Mouse (Mus musculus) liver, embryonic 16.5 days (tissue): Measurements from ENCODE around the gene A730015C16Rik. TPM values are rescaled to one million over a fixed set of nuclear protein-coding genes. Genes with fewer than 3 reads are reported as not detected.
A peak's percentile ranks its signal among the peaks of the same experiment; 100 is the strongest.

ENCODE experiments used
- ATAC-seq: fragments of 200-750 bp; cut with Nextera tagmentation; 2 replicates; pipeline ENCODE4 v1.8.0; 2017; ENCODE audit warnings: low read depth, mild to moderate bottlenecking, moderate number of reproducible peaks, moderate library complexity
- H3K27ac ChIP-seq: fragments of 300-500 bp; sonication (generic); 2 replicates; pipeline ENCODE4 v1.5.1; 2014; ENCODE audit warnings: mild to moderate bottlenecking, low read length
- H3K27me3 ChIP-seq: fragments of 300-500 bp; sonication (generic); 2 replicates; pipeline ENCODE4 v1.6.1; 2014; ENCODE audit warnings: low read depth, low read length, mixed read lengths; ENCODE audit not compliant: control insufficient read depth, insufficient read depth
- H3K36me3 ChIP-seq: fragments of 300-500 bp; sonication (generic); 2 replicates; pipeline ENCODE4 v1.6.1; 2014; ENCODE audit warnings: mild to moderate bottlenecking; ENCODE audit not compliant: control insufficient read depth, insufficient read depth
- H3K4me1 ChIP-seq: fragments of 300-500 bp; sonication (generic); 2 replicates; pipeline ENCODE4 v1.6.1; 2014; ENCODE audit warnings: low read depth, low read length, mixed read lengths; ENCODE audit not compliant: control insufficient read depth
- H3K4me2 ChIP-seq: fragments of 300-500 bp; sonication (generic); 2 replicates; pipeline ENCODE4 v1.6.1; 2014; ENCODE audit warnings: low read depth, low read length, mixed read lengths
- H3K4me3 ChIP-seq: fragments of 300-500 bp; sonication (generic); 2 replicates; pipeline ENCODE4 v1.5.1; 2014; ENCODE audit warnings: low read depth, mild to moderate bottlenecking, low read length
- H3K9ac ChIP-seq: fragments of 300-500 bp; sonication (generic); 2 replicates; pipeline ENCODE4 v1.6.1; 2014; ENCODE audit warnings: low read depth, low read length
- H3K9me3 ChIP-seq: fragments of 300-500 bp; sonication (generic); replicated peaks from 2 replicates; pipeline ENCODE4 v1.6.1; 2016; ENCODE audit warnings: low read length; ENCODE audit not compliant: control insufficient read depth
- WGBS: fragments of 180-500 bp; shearing (Covaris S2); extraction: QIAGEN DNeasy Blood & Tissue Kit; methylation state at CpG from one replicate; pipeline ENCODE4 v1.1.7; 2014; ENCODE audit not compliant: insufficient replicate concordance; 5-methylcytosine and 5-hydroxymethylcytosine counted together
- polyA plus RNA-seq: library from polyadenylated mRNA; unstranded; fragments of >200 nt; fragmentation: Nextera tagmentation; extraction: Ambion mirVana; gene quantifications from 2 replicates; pipeline ENCODE4 v1.2.1, GENCODE M21; 2015

Gene A730015C16Rik
- polyA plus RNA-seq, 1 experiment from 2014 or later: 0.11 TPM

- Histone ChIP-seq H3K9me3 (no peaks in the 10 kb centered on the region), H3K4me3 (peak overlapping the region; percentile 93), H3K27me3 (no peaks in the 10 kb centered on the region), H3K36me3 (peaks cover 6% of the 10 kb centered on the region), H3K4me2 (peak overlapping the region; percentile 97), H3K9ac (peak overlapping the region; percentile 95), H3K27ac (peak overlapping the region; percentile 94), H3K4me1 (peaks cover 7% of the 10 kb centered on the region)
- under 1% methylated on average over 6 of the region's 6 CpGs for WGBS
- no peak for ATAC-seq
Observed at GRCm38 (mm10) chr4:108833828-108834114, 14.6 kb downstream of the A730015C16Rik start.

- Histone ChIP-seq H3K9me3 (no peaks in the 10 kb centered on the region), H3K27ac (peak within 1 kb of the TSS; percentile 94), H3K9ac (peak within 1 kb of the TSS; percentile 95), H3K27me3 (no peaks in the 10 kb centered on the region), H3K4me2 (peak within 1 kb of the TSS; percentile 97), H3K4me1 (peaks cover 7% of the 10 kb centered on the region), H3K36me3 (peaks cover 6% of the 10 kb centered on the region), H3K4me3 (peak within 1 kb of the TSS; percentile 93)
- ATAC-seq: peak; percentile 97
- WGBS: under 1% methylated on average over 64 of the region's 73 CpGs
Observed at GRCm38 (mm10) chr4:108832916-108833827, 15.2 kb downstream of the A730015C16Rik start, which contains the start of gene Btf3l4. Gene Btf3l4, minus strand, starts transcription at chr4:108833614.

- H3K27ac ChIP-seq: no peak overlapping the region
- peaks cover 15% of the 10 kb centered on the region for H3K36me3 ChIP-seq
- no peak for ATAC-seq
- H3K4me2 ChIP-seq: no peak overlapping the region
- H3K4me1 ChIP-seq: peaks cover 7% of the 10 kb centered on the region
- H3K27me3 ChIP-seq: no peaks in the 10 kb centered on the region
- H3K9me3 ChIP-seq: no peaks in the 10 kb centered on the region
- H3K4me3 ChIP-seq: no peak overlapping the region
- no peak overlapping the region for H3K9ac ChIP-seq
- WGBS: 90% methylated on average over 1 of the region's 1 CpGs
Observed at GRCm38 (mm10) chr4:108830698-108831097, 17.7 kb downstream of the A730015C16Rik start.

- peaks cover 29% of the 10 kb centered on the region for H3K36me3 ChIP-seq
- no peak for ATAC-seq
- no peak overlapping the region for H3K27ac ChIP-seq
- H3K4me2 ChIP-seq: no peak overlapping the region
- H3K9ac ChIP-seq: no peak overlapping the region
- H3K27me3 ChIP-seq: no peaks in the 10 kb centered on the region
- H3K4me3 ChIP-seq: no peak overlapping the region
- 71% methylated on average over 2 of the region's 2 CpGs for WGBS
- H3K4me1 ChIP-seq: peaks cover 1% of the 10 kb centered on the region
- no peaks in the 10 kb centered on the region for H3K9me3 ChIP-seq
Observed at GRCm38 (mm10) chr4:108826643-108827042, 21.8 kb downstream of the A730015C16Rik start.

- Histone ChIP-seq H3K9ac (no peak overlapping the region), H3K27ac (no peak overlapping the region), H3K4me1 (no peaks in the 10 kb centered on the region), H3K4me3 (no peak overlapping the region), H3K4me2 (no peak overlapping the region), H3K9me3 (no peaks in the 10 kb centered on the region), H3K27me3 (no peaks in the 10 kb centered on the region), H3K36me3 (peaks cover 29% of the 10 kb centered on the region)
- no peak for ATAC-seq
- WGBS: 71% methylated on average over 1 of the region's 1 CpGs
Observed at GRCm38 (mm10) chr4:108826096-108826495, 22.3 kb downstream of the A730015C16Rik start.

- Histone ChIP-seq H3K27ac (no peak overlapping the region), H3K9ac (no peak overlapping the region), H3K4me3 (no peak overlapping the region), H3K9me3 (no peaks in the 10 kb centered on the region), H3K27me3 (no peaks in the 10 kb centered on the region), H3K4me2 (no peak overlapping the region), H3K4me1 (no peaks in the 10 kb centered on the region), H3K36me3 (peaks cover 29% of the 10 kb centered on the region)
- 81% methylated on average over 3 of the region's 3 CpGs for WGBS
- ATAC-seq: no peak
Observed at GRCm38 (mm10) chr4:108825677-108826076, 22.7 kb downstream of the A730015C16Rik start.

- Histone ChIP-seq H3K9ac (no peak overlapping the region), H3K36me3 (peaks cover 6% of the 10 kb centered on the region; the same call in 1 of the 2 replicates), H3K27ac (no peak overlapping the region), H3K4me3 (no peak overlapping the region), H3K4me2 (no peak overlapping the region), H3K4me1 (no peaks in the 10 kb centered on the region), H3K9me3 (no peaks in the 10 kb centered on the region), H3K27me3 (no peaks in the 10 kb centered on the region)
- WGBS: 64% methylated on average over 6 of the region's 6 CpGs
- ATAC-seq: no peak
Observed at GRCm38 (mm10) chr4:108811550-108811949, 36.9 kb downstream of the A730015C16Rik start.

GRCm38 (mm10) chr4:108811142-108811541 lies 37.3 kb downstream of the A730015C16Rik start:
- Histone ChIP-seq H3K4me3 (no peak overlapping the region), H3K27ac (no peak overlapping the region), H3K9me3 (no peaks in the 10 kb centered on the region), H3K27me3 (no peaks in the 10 kb centered on the region), H3K4me2 (no peak overlapping the region), H3K4me1 (no peaks in the 10 kb centered on the region), H3K36me3 (peaks cover 6% of the 10 kb centered on the region; the same call in 1 of the 2 replicates), H3K9ac (no peak overlapping the region)
- no peak for ATAC-seq
- WGBS: 57% methylated on average over 4 of the region's 4 CpGs

- H3K27me3 ChIP-seq: no peaks in the 10 kb centered on the region
- ATAC-seq: no peak
- H3K4me1 ChIP-seq: no peaks in the 10 kb centered on the region
- no peak overlapping the region for H3K27ac ChIP-seq
- no peaks in the 10 kb centered on the region for H3K36me3 ChIP-seq
- H3K4me2 ChIP-seq: no peak overlapping the region
- H3K9me3 ChIP-seq: no peaks in the 10 kb centered on the region
- 64% methylated on average over 2 of the region's 2 CpGs for WGBS
- no peak overlapping the region for H3K4me3 ChIP-seq
- H3K9ac ChIP-seq: no peak overlapping the region
Observed at GRCm38 (mm10) chr4:108803535-108803934, 44.9 kb downstream of the A730015C16Rik start.
